Mouse (Mus musculus): ENCODE measurements at regions not wholly inside any gene's neighbourhood (a gene's known extent, or its start where the extent isn't known, plus 50 kb on each side); places are given as distances from the start of the nearest gene placed in this dataset.

- TF ChIP-seq CTCF (IDR thresholded peaks at IDR 0.05; ENCODE audit: borderline replicate concordance, insufficient read depth, low read depth, low read length): no peak
- no peak for TF ChIP-seq POLR2A (IDR thresholded peaks at IDR 0.05; ENCODE audit: borderline replicate concordance, insufficient read depth, low read length)
Measured at GRCm38 (mm10) chr8:36028121-36028955, 262.7 kb downstream of the Gm19410 start.
